Mouse (Mus musculus): Measurements from ENCODE around the gene Ptgdr2. TPM values are rescaled to one million over a fixed set of nuclear protein-coding genes. Genes with fewer than 3 reads are reported as not detected.

The Ptgdr2 gene
- polyA plus RNA-seq, 1 experiment: not detected

- Histone ChIP-seq H3K4me3 (ENCODE audit: insufficient read depth, low read length) (no peak overlapping the region), H3K27ac (ENCODE audit: insufficient read depth, low read length) (peak overlapping the region; percentile 24), H3K4me1 (ENCODE audit: control insufficient read depth, insufficient read depth, low read length) (peaks cover 11% of the 10 kb centered on the region)
- TF ChIP-seq CTCF (IDR thresholded peaks at IDR 0.05; ENCODE audit: borderline replicate concordance, insufficient read depth, low read length): no peak
- no peak for TF ChIP-seq POLR2A (IDR thresholded peaks at IDR 0.05; ENCODE audit: low read depth, low read length)
Observed at GRCm38 (mm10) chr19:10926123-10926621, 10.8 kb upstream of the Ptgdr2 start.

- Histone ChIP-seq H3K4me1 (ENCODE audit: control insufficient read depth, insufficient read depth, low read length) (peaks cover 11% of the 10 kb centered on the region), H3K27ac (ENCODE audit: insufficient read depth, low read length) (peak overlapping the region; percentile 24)
- TF ChIP-seq CTCF (IDR thresholded peaks at IDR 0.05; ENCODE audit: borderline replicate concordance, insufficient read depth, low read length) (no peak), POLR2A (IDR thresholded peaks at IDR 0.05; ENCODE audit: low read depth, low read length) (no peak)
Observed at GRCm38 (mm10) chr19:10926666-10927065, 10.3 kb upstream of the Ptgdr2 start.

GRCm38 (mm10) chr19:10930641-10931040 lies 6.3 kb upstream of the Ptgdr2 start:
- TF ChIP-seq POLR2A (IDR thresholded peaks at IDR 0.05; ENCODE audit: low read depth, low read length) (no peak), CTCF (IDR thresholded peaks at IDR 0.05; ENCODE audit: borderline replicate concordance, insufficient read depth, low read length) (no peak)
- Histone ChIP-seq H3K4me1 (ENCODE audit: control insufficient read depth, insufficient read depth, low read length) (peaks cover 7% of the 10 kb centered on the region), H3K27ac (ENCODE audit: insufficient read depth, low read length) (no peak overlapping the region), H3K4me3 (ENCODE audit: insufficient read depth, low read length) (no peak overlapping the region)

More at GRCm38 (mm10) chr19:10926666-10927065, 10.3 kb upstream of the Ptgdr2 start:
- H3K4me3 ChIP-seq (ENCODE audit: insufficient read depth, low read length): no peak overlapping the region

GRCm38 (mm10) chr19:10935029-10935428 lies 1.9 kb upstream of the Ptgdr2 start:
- no peak overlapping the region for H3K4me3 ChIP-seq (ENCODE audit: insufficient read depth, low read length)
- H3K27ac ChIP-seq (ENCODE audit: insufficient read depth, low read length): no peak overlapping the region
- TF ChIP-seq CTCF (IDR thresholded peaks at IDR 0.05; ENCODE audit: borderline replicate concordance, insufficient read depth, low read length) (no peak), POLR2A (IDR thresholded peaks at IDR 0.05; ENCODE audit: low read depth, low read length) (no peak)
- H3K4me1 ChIP-seq (ENCODE audit: control insufficient read depth, insufficient read depth, low read length): no peaks in the 10 kb centered on the region

- TF ChIP-seq CTCF (IDR thresholded peaks at IDR 0.05; ENCODE audit: borderline replicate concordance, insufficient read depth, low read length): no peak; the same call in 1 of the 2 replicates
- TF ChIP-seq POLR2A (IDR thresholded peaks at IDR 0.05; ENCODE audit: low read depth, low read length): no peak
- Histone ChIP-seq H3K4me1 (ENCODE audit: control insufficient read depth, insufficient read depth, low read length) (no peaks in the 10 kb centered on the region), H3K27ac (ENCODE audit: insufficient read depth, low read length) (no peak overlapping the region), H3K4me3 (ENCODE audit: insufficient read depth, low read length) (no peak overlapping the region)
Observed at GRCm38 (mm10) chr19:10936077-10936476, 883 bp upstream of the Ptgdr2 start.

GRCm38 (mm10) chr19:10938771-10939170 lies 1.8 kb downstream of the Ptgdr2 start:
- H3K4me1 ChIP-seq (ENCODE audit: control insufficient read depth, insufficient read depth, low read length): no peaks in the 10 kb centered on the region
- no peak overlapping the region for H3K4me3 ChIP-seq (ENCODE audit: insufficient read depth, low read length)
- no peak overlapping the region for H3K27ac ChIP-seq (ENCODE audit: insufficient read depth, low read length)
- TF ChIP-seq CTCF (IDR thresholded peaks at IDR 0.05; ENCODE audit: borderline replicate concordance, insufficient read depth, low read length) (no peak), POLR2A (IDR thresholded peaks at IDR 0.05; ENCODE audit: low read depth, low read length) (no peak)

- no peak overlapping the region for H3K27ac ChIP-seq (ENCODE audit: insufficient read depth, low read length)
- no peak overlapping the region for H3K4me3 ChIP-seq (ENCODE audit: insufficient read depth, low read length)
- no peaks in the 10 kb centered on the region for H3K4me1 ChIP-seq (ENCODE audit: control insufficient read depth, insufficient read depth, low read length)
- peak; percentile 93 for TF ChIP-seq CTCF (IDR thresholded peaks at IDR 0.05; ENCODE audit: borderline replicate concordance, insufficient read depth, low read length)
- no peak for TF ChIP-seq POLR2A (IDR thresholded peaks at IDR 0.05; ENCODE audit: low read depth, low read length)
Observed at GRCm38 (mm10) chr19:10940097-10940800, 3.3 kb downstream of the Ptgdr2 start.

- H3K4me3 ChIP-seq (ENCODE audit: insufficient read depth, low read length): no peak overlapping the region
- no peak overlapping the region for H3K27ac ChIP-seq (ENCODE audit: insufficient read depth, low read length)
- TF ChIP-seq CTCF (IDR thresholded peaks at IDR 0.05; ENCODE audit: borderline replicate concordance, insufficient read depth, low read length): no peak
- TF ChIP-seq POLR2A (IDR thresholded peaks at IDR 0.05; ENCODE audit: low read depth, low read length): 0 out of 2 replicates have a peak, but pooled peaks have one; percentile 25
- H3K4me1 ChIP-seq (ENCODE audit: control insufficient read depth, insufficient read depth, low read length): no peaks in the 10 kb centered on the region
Observed at GRCm38 (mm10) chr19:10940801-10941457, 4.0 kb downstream of the Ptgdr2 start.

- TF ChIP-seq CTCF (IDR thresholded peaks at IDR 0.05; ENCODE audit: borderline replicate concordance, insufficient read depth, low read length) (no peak), POLR2A (IDR thresholded peaks at IDR 0.05; ENCODE audit: low read depth, low read length) (no peak)
Observed at GRCm38 (mm10) chr19:10943955-10944354, 7.0 kb downstream of the Ptgdr2 start.

GRCm38 (mm10) chr19:10946506-10946905 lies 9.5 kb downstream of the Ptgdr2 start:
- Histone ChIP-seq H3K27ac (ENCODE audit: insufficient read depth, low read length) (no peak overlapping the region), H3K4me3 (ENCODE audit: insufficient read depth, low read length) (peak overlapping the region; percentile 84), H3K4me1 (ENCODE audit: control insufficient read depth, insufficient read depth, low read length) (peaks cover 8% of the 10 kb centered on the region)
- TF ChIP-seq POLR2A (IDR thresholded peaks at IDR 0.05; ENCODE audit: low read depth, low read length) (no peak), CTCF (IDR thresholded peaks at IDR 0.05; ENCODE audit: borderline replicate concordance, insufficient read depth, low read length) (no peak)

More at GRCm38 (mm10) chr19:10943955-10944354, 7.0 kb downstream of the Ptgdr2 start:
- Histone ChIP-seq H3K4me3 (ENCODE audit: insufficient read depth, low read length) (no peak overlapping the region), H3K4me1 (ENCODE audit: control insufficient read depth, insufficient read depth, low read length) (peaks cover 7% of the 10 kb centered on the region; the same call in 1 of the 2 replicates), H3K27ac (ENCODE audit: insufficient read depth, low read length) (no peak overlapping the region)
